Mouse (Mus musculus) 3T3-L1 (cell line): ENCODE measurements at regions not wholly inside any gene's neighbourhood (a gene's known extent, or its start where the extent isn't known, plus 50 kb on each side); places are given as distances from the start of the nearest gene placed in this dataset.

Experiments used
- DNase-seq: peaks from one replicate; pipeline ENCODE4 v3.0.0-alpha.2; 2015; ENCODE audit warnings: low read depth, low spot score

GRCm38 (mm10) chr13:97652279-97652678, 108.2 kb downstream of the Gm10260 start:
- no peak for DNase-seq

- no peak for DNase-seq
Observed at GRCm38 (mm10) chr13:97651761-97652160, 108.7 kb downstream of the Gm10260 start.

- no peak for DNase-seq
Observed at GRCm38 (mm10) chr13:97651176-97651575, 109.3 kb downstream of the Gm10260 start.

GRCm38 (mm10) chr13:97650191-97650590, 110.2 kb downstream of the Gm10260 start:
- DNase-seq = no peak

- DNase-seq = no peak
Observed at GRCm38 (mm10) chr13:97647486-97647885, 112.9 kb downstream of the Gm10260 start.

GRCm38 (mm10) chr13:97646021-97646385, 114.4 kb downstream of the Gm10260 start:
- DNase-seq = no peak

GRCm38 (mm10) chr13:97645107-97646020, 115.1 kb downstream of the Gm10260 start:
- DNase-seq = no peak

- DNase-seq = no peak
Observed at GRCm38 (mm10) chr13:97640236-97640635, 120.2 kb downstream of the Gm10260 start.

GRCm38 (mm10) chr13:97639656-97640055, 120.8 kb downstream of the Gm10260 start:
- DNase-seq = no peak

GRCm38 (mm10) chr13:97638457-97639088, 121.9 kb downstream of the Gm10260 start:
- DNase-seq = no peak

- no peak for DNase-seq
Observed at GRCm38 (mm10) chr13:97637506-97637905, 122.9 kb downstream of the Gm10260 start.

GRCm38 (mm10) chr13:97634041-97634788, 126.2 kb downstream of the Gm10260 start:
- DNase-seq = no peak

- no peak for DNase-seq
Observed at GRCm38 (mm10) chr13:97633551-97633950, 126.9 kb downstream of the Gm10260 start.

- DNase-seq = no peak
Observed at GRCm38 (mm10) chr13:97631872-97632402, 128.5 kb downstream of the Gm10260 start.

GRCm38 (mm10) chr13:97630921-97631320, 129.5 kb downstream of the Gm10260 start:
- DNase-seq = no peak

GRCm38 (mm10) chr13:97628608-97629007, 131.8 kb downstream of the Gm10260 start:
- DNase-seq = no peak

- no peak for DNase-seq
Observed at GRCm38 (mm10) chr13:97627247-97627646, 133.2 kb downstream of the Gm10260 start.

- DNase-seq = peak; percentile 60
Observed at GRCm38 (mm10) chr13:97626786-97627185, 133.6 kb downstream of the Gm10260 start.

- no peak for DNase-seq
Observed at GRCm38 (mm10) chr13:97626116-97626515, 134.3 kb downstream of the Gm10260 start.

GRCm38 (mm10) chr13:97625391-97625790, 135.0 kb downstream of the Gm10260 start:
- no peak for DNase-seq

GRCm38 (mm10) chr13:97618190-97618586, 142.2 kb downstream of the Gm10260 start:
- DNase-seq = peak; percentile 22
